Mouse (Mus musculus): ENCODE data around the gene Eif2b1. TPM values are rescaled to one million over a fixed set of nuclear protein-coding genes. Genes with fewer than 3 reads are reported as not detected.
A peak's percentile ranks its signal among the peaks of the same experiment; 100 is the strongest.

Eif2b1 gene
- polyA plus RNA-seq, 1 experiment from 2014 or later = 72.5 TPM

GRCm38 (mm10) chr5:124529191-124529651 lies 49.7 kb downstream of the Eif2b1 start:
- no peaks in the 10 kb centered on the region for H3K9me3 ChIP-seq (replicated peaks)
- no peaks in the 10 kb centered on the region for H3K27me3 ChIP-seq
- peaks cover 57% of the 10 kb centered on the region for H3K4me1 ChIP-seq
- H3K9ac ChIP-seq = peak overlapping the region; percentile 25
- peak overlapping the region; percentile 91 for H3K4me2 ChIP-seq
- peak overlapping the region; percentile 92 for H3K27ac ChIP-seq
- no peak; the same call in 1 of the 2 replicates for ATAC-seq (replicated peaks; ENCODE audit: low FRiP score)
- peaks cover 5% of the 10 kb centered on the region; the same call in 1 of the 2 replicates for H3K36me3 ChIP-seq
- WGBS = 5% methylated on average over 8 of the region's 8 CpGs
- peak overlapping the region; percentile 90 for H3K4me3 ChIP-seq (replicated peaks)

- Histone ChIP-seq H3K4me1 (peaks cover 57% of the 10 kb centered on the region), H3K36me3 (peaks cover 6% of the 10 kb centered on the region), H3K27me3 (no peaks in the 10 kb centered on the region), H3K4me3 (replicated peaks) (peak overlapping the region; percentile 90), H3K9ac (peak overlapping the region; percentile 25), H3K9me3 (replicated peaks) (no peaks in the 10 kb centered on the region), H3K4me2 (peak overlapping the region; percentile 91), H3K27ac (peak overlapping the region; percentile 92)
- WGBS = 15% methylated on average over 9 of the region's 9 CpGs
- no peak for ATAC-seq (replicated peaks; ENCODE audit: low FRiP score)
Measured at GRCm38 (mm10) chr5:124528791-124529190, 50.1 kb downstream of the Eif2b1 start.

- peaks cover 8% of the 10 kb centered on the region for H3K36me3 ChIP-seq
- no peak for ATAC-seq (replicated peaks; ENCODE audit: low FRiP score)
Measured at GRCm38 (mm10) chr5:124528351-124528750, 50.6 kb downstream of the Eif2b1 start.

GRCm38 (mm10) chr5:124524943-124525342 lies 54.0 kb downstream of the Eif2b1 start:
- Histone ChIP-seq H3K36me3 (peaks cover 24% of the 10 kb centered on the region), H3K27me3 (no peaks in the 10 kb centered on the region), H3K27ac (no peak overlapping the region), H3K4me1 (peaks cover 28% of the 10 kb centered on the region), H3K4me2 (no peak overlapping the region), H3K4me3 (replicated peaks) (no peak overlapping the region), H3K9me3 (replicated peaks) (no peaks in the 10 kb centered on the region), H3K9ac (no peak overlapping the region)
- ATAC-seq (replicated peaks; ENCODE audit: low FRiP score) = no peak
- 93% methylated on average over 5 of the region's 5 CpGs for WGBS

More at GRCm38 (mm10) chr5:124528351-124528750, 50.6 kb downstream of the Eif2b1 start:
- Histone ChIP-seq H3K4me2 (peak overlapping the region; percentile 91), H3K9me3 (replicated peaks) (no peaks in the 10 kb centered on the region), H3K9ac (peak overlapping the region; percentile 25), H3K4me3 (replicated peaks) (peak overlapping the region; percentile 90), H3K27me3 (no peaks in the 10 kb centered on the region), H3K27ac (peak overlapping the region; percentile 92), H3K4me1 (peaks cover 55% of the 10 kb centered on the region)
- 74% methylated on average over 4 of the region's 4 CpGs for WGBS

GRCm38 (mm10) chr5:124523032-124523431 lies 55.9 kb downstream of the Eif2b1 start:
- Histone ChIP-seq H3K36me3 (peaks cover 38% of the 10 kb centered on the region), H3K9ac (no peak overlapping the region), H3K9me3 (replicated peaks) (no peaks in the 10 kb centered on the region), H3K4me2 (no peak overlapping the region), H3K4me1 (peaks cover 9% of the 10 kb centered on the region), H3K27ac (no peak overlapping the region), H3K4me3 (replicated peaks) (no peak overlapping the region), H3K27me3 (no peaks in the 10 kb centered on the region)
- ATAC-seq (replicated peaks; ENCODE audit: low FRiP score) = no peak
- WGBS = 96% methylated on average over 8 of the region's 8 CpGs

- no peak overlapping the region for H3K4me2 ChIP-seq
- WGBS = 75% methylated on average over 4 of the region's 4 CpGs
- H3K9ac ChIP-seq = no peak overlapping the region
- H3K9me3 ChIP-seq (replicated peaks) = no peaks in the 10 kb centered on the region
- peaks cover 41% of the 10 kb centered on the region for H3K36me3 ChIP-seq
- ATAC-seq (replicated peaks; ENCODE audit: low FRiP score) = no peak
- no peaks in the 10 kb centered on the region for H3K4me1 ChIP-seq
- no peaks in the 10 kb centered on the region for H3K27me3 ChIP-seq
- H3K4me3 ChIP-seq (replicated peaks) = no peak overlapping the region
- no peak overlapping the region for H3K27ac ChIP-seq
Measured at GRCm38 (mm10) chr5:124521588-124521987, 57.3 kb downstream of the Eif2b1 start.

Other genes with a start within 250 kb of the Eif2b1 start
- gene Cdk2ap1, start 216.0 kb downstream of the Eif2b1 start, polyA plus RNA-seq (2015; fragmentation: Nextera tagmentation; extraction: Ambion mirVana) = 39.0 and 44.9 TPM in 2 replicates
- 90.0 and 96.2 TPM in 2 replicates for gene Sbno1, start 153.1 kb downstream of the Eif2b1 start, polyA plus RNA-seq (2015; fragmentation: Nextera tagmentation; extraction: Ambion mirVana)
- 45.5 and 49.9 TPM in 2 replicates for gene Kmt5a, start 139.2 kb downstream of the Eif2b1 start, polyA plus RNA-seq (2015; fragmentation: Nextera tagmentation; extraction: Ambion mirVana)
- 29.6 and 32.8 TPM in 2 replicates for gene Rilpl2, start 100.8 kb downstream of the Eif2b1 start, polyA plus RNA-seq (2015; fragmentation: Nextera tagmentation; extraction: Ambion mirVana)
- 26.7 and 27.4 TPM in 2 replicates for gene Snrnp35, start 96.0 kb downstream of the Eif2b1 start, polyA plus RNA-seq (2015; fragmentation: Nextera tagmentation; extraction: Ambion mirVana)
- 21.8 and 22.8 TPM in 2 replicates for gene Rilpl1, start 47.7 kb downstream of the Eif2b1 start, polyA plus RNA-seq (2015; fragmentation: Nextera tagmentation; extraction: Ambion mirVana)
- 519 and 585 TPM in 2 replicates for gene Tmed2, start 38.4 kb downstream of the Eif2b1 start, polyA plus RNA-seq (2015; fragmentation: Nextera tagmentation; extraction: Ambion mirVana)
- 13.6 and 15.8 TPM in 2 replicates for gene Ddx55, start 26.3 kb downstream of the Eif2b1 start, polyA plus RNA-seq (2015; fragmentation: Nextera tagmentation; extraction: Ambion mirVana)
- gene Gtf2h3, start within 50 bp of the Eif2b1 start, polyA plus RNA-seq (2015; fragmentation: Nextera tagmentation; extraction: Ambion mirVana) = 72.8 and 78.7 TPM in 2 replicates
- gene Atp6v0a2, start 49.4 kb upstream of the Eif2b1 start, polyA plus RNA-seq (2015; fragmentation: Nextera tagmentation; extraction: Ambion mirVana) = 45.7 and 47.2 TPM in 2 replicates
- gene Dnah10, start 146.0 kb upstream of the Eif2b1 start, polyA plus RNA-seq (2015; fragmentation: Nextera tagmentation; extraction: Ambion mirVana) = 0.10 and 0.27 TPM in 2 replicates

All from kidney, embryonic 15.5 days (tissue).